In genomic region chr9:77258265-77258664, GRCm38 (mm10) we compare ENCODE assay signal across 32 mouse cellular contexts.
"Had no signal": no experiment of that assay in that cellular context is flagged by ENCODE, and none has a peak within 500 bp of the region (broad histone marks: within the 10 kb centered on the region; RNA-seq: fewer than 3 reads in every experiment).

No protein-coding gene starts in this region.

- H3K9ac ChIP-seq: limb, embryonic 12.5 days; limb, embryonic 13.5 days; limb, embryonic 15.5 days; liver, embryonic 12.5 days; liver, embryonic 13.5 days; liver, embryonic 14.5 days; liver, embryonic 15.5 days; liver, postnatal 0 days; lung, embryonic 14.5 days; lung, embryonic 15.5 days; midbrain, embryonic 12.5 days; midbrain, embryonic 13.5 days; midbrain, embryonic 15.5 days; neural tube, embryonic 12.5 days; neural tube, embryonic 13.5 days had no signal

- H3K9me3 ChIP-seq: limb, embryonic 10.5 days; limb, embryonic 12.5 days; limb, embryonic 13.5 days; limb, embryonic 15.5 days; liver, embryonic 12.5 days; liver, embryonic 13.5 days; liver, embryonic 15.5 days; lung, embryonic 15.5 days; megakaryocyte, embryonic 14.5 days; midbrain, embryonic 10.5 days; midbrain, embryonic 12.5 days; midbrain, embryonic 13.5 days; midbrain, embryonic 15.5 days; neural tube, embryonic 12.5 days; neural tube, embryonic 13.5 days had no signal

- H3K4me1 ChIP-seq: limb, embryonic 10.5 days; limb, embryonic 12.5 days; limb, embryonic 13.5 days; limb, embryonic 15.5 days; liver, embryonic 15.5 days; lung, embryonic 15.5 days; megakaryocyte, embryonic 14.5 days; midbrain, embryonic 10.5 days; midbrain, embryonic 12.5 days; midbrain, embryonic 13.5 days; midbrain, embryonic 15.5 days; neural tube, embryonic 12.5 days; neural tube, embryonic 13.5 days had no signal

- H3K36me3 ChIP-seq: limb, embryonic 10.5 days; limb, embryonic 12.5 days; limb, embryonic 13.5 days; limb, embryonic 15.5 days; liver, embryonic 12.5 days; liver, embryonic 13.5 days; liver, embryonic 15.5 days; lung, embryonic 15.5 days; midbrain, embryonic 10.5 days; midbrain, embryonic 12.5 days; midbrain, embryonic 13.5 days; midbrain, embryonic 15.5 days; neural tube, embryonic 12.5 days; neural tube, embryonic 13.5 days had no signal

- H3K27me3 ChIP-seq: limb, embryonic 12.5 days; limb, embryonic 13.5 days; limb, embryonic 15.5 days; liver, embryonic 12.5 days; liver, embryonic 13.5 days; liver, embryonic 15.5 days; lung, embryonic 15.5 days; megakaryocyte, embryonic 14.5 days; midbrain, embryonic 12.5 days; midbrain, embryonic 13.5 days; midbrain, embryonic 15.5 days; neural tube, embryonic 12.5 days; neural tube, embryonic 13.5 days had no signal

- H3K4me3 ChIP-seq: limb, embryonic 10.5 days; limb, embryonic 12.5 days; limb, embryonic 13.5 days; limb, embryonic 15.5 days; liver, embryonic 12.5 days; liver, embryonic 13.5 days; liver, embryonic 15.5 days; lung, embryonic 15.5 days; megakaryocyte, embryonic 14.5 days; midbrain, embryonic 10.5 days; midbrain, embryonic 12.5 days; midbrain, embryonic 13.5 days; midbrain, embryonic 15.5 days; myocyte; neural tube, embryonic 12.5 days; neural tube, embryonic 13.5 days had no signal

- ATAC-seq: liver, embryonic 12.5 days; liver, postnatal 0 days; lung, postnatal 0 days; midbrain, embryonic 13.5 days; midbrain, embryonic 15.5 days; midbrain, embryonic 16.5 days had no signal

- DNase-seq: left cerebral cortex, postnatal 4 days; liver, postnatal 0 days; lung, adult 18-20 months; lung, adult 2 months; lung, embryonic 14.5 days; lung, postnatal 10 days; lung, postnatal 14 days; lung, postnatal 36 days; lung, postnatal 4 days; midbrain, embryonic 14.5 days had no signal

- H3K4me2 ChIP-seq: limb, embryonic 12.5 days; limb, embryonic 13.5 days; limb, embryonic 15.5 days; liver, embryonic 11.5 days; liver, embryonic 12.5 days; liver, embryonic 13.5 days; liver, embryonic 15.5 days; lung, embryonic 14.5 days; lung, embryonic 15.5 days; midbrain, embryonic 11.5 days; midbrain, embryonic 12.5 days; midbrain, embryonic 13.5 days; midbrain, embryonic 15.5 days; neural tube, embryonic 12.5 days; neural tube, embryonic 13.5 days had no signal

- H3K27ac ChIP-seq: limb, embryonic 10.5 days; limb, embryonic 12.5 days; limb, embryonic 13.5 days; limb, embryonic 15.5 days; liver, embryonic 12.5 days; liver, embryonic 13.5 days; liver, embryonic 14.5 days; liver, embryonic 15.5 days; lung, embryonic 15.5 days; macrophage; midbrain, embryonic 10.5 days; midbrain, embryonic 12.5 days; midbrain, embryonic 13.5 days; midbrain, embryonic 15.5 days; neural tube, embryonic 12.5 days; neural tube, embryonic 13.5 days had no signal
